Mouse (Mus musculus): ENCODE results near the gene Rora.

Gene Rora

GRCm38 (mm10) chr9:69146937-69147336 lies 493.4 kb downstream of the Rora start:
- no peak for DNase-seq (ENCODE audit: low spot score)

GRCm38 (mm10) chr9:69150224-69150623 lies 496.6 kb downstream of the Rora start:
- peak; percentile 14 for DNase-seq (ENCODE audit: low spot score)

- DNase-seq (ENCODE audit: low spot score): no peak
Measured at GRCm38 (mm10) chr9:69154684-69155083, 501.1 kb downstream of the Rora start.

- DNase-seq (ENCODE audit: low spot score): no peak
Measured at GRCm38 (mm10) chr9:69155836-69156595, 502.4 kb downstream of the Rora start.

GRCm38 (mm10) chr9:69160818-69161217 lies 507.2 kb downstream of the Rora start:
- DNase-seq (ENCODE audit: low spot score): no peak

GRCm38 (mm10) chr9:69164653-69165052 lies 511.1 kb downstream of the Rora start:
- peak; percentile 18 for DNase-seq (ENCODE audit: low spot score)

GRCm38 (mm10) chr9:69165096-69165836 lies 511.7 kb downstream of the Rora start:
- DNase-seq (ENCODE audit: low spot score): no peak

GRCm38 (mm10) chr9:69174061-69174460 lies 520.5 kb downstream of the Rora start:
- no peak for DNase-seq (ENCODE audit: low spot score)

GRCm38 (mm10) chr9:69174527-69175116 lies 521.0 kb downstream of the Rora start:
- DNase-seq (ENCODE audit: low spot score): no peak

GRCm38 (mm10) chr9:69176988-69177387 lies 523.4 kb downstream of the Rora start:
- DNase-seq (ENCODE audit: low spot score): no peak

GRCm38 (mm10) chr9:69179224-69179623 lies 525.6 kb downstream of the Rora start:
- no peak for DNase-seq (ENCODE audit: low spot score)

- DNase-seq (ENCODE audit: low spot score): no peak
Measured at GRCm38 (mm10) chr9:69180961-69181360, 527.4 kb downstream of the Rora start.

- no peak for DNase-seq (ENCODE audit: low spot score)
Measured at GRCm38 (mm10) chr9:69181411-69181810, 527.8 kb downstream of the Rora start.

- DNase-seq (ENCODE audit: low spot score): peak; percentile 53
Measured at GRCm38 (mm10) chr9:69183888-69184287, 530.3 kb downstream of the Rora start.

- peak; percentile 58 for DNase-seq (ENCODE audit: low spot score)
Measured at GRCm38 (mm10) chr9:69190726-69191125, 537.1 kb downstream of the Rora start.

GRCm38 (mm10) chr9:69192446-69192845 lies 538.9 kb downstream of the Rora start:
- DNase-seq (ENCODE audit: low spot score): no peak

GRCm38 (mm10) chr9:69194638-69195605 lies 541.3 kb downstream of the Rora start:
- DNase-seq (ENCODE audit: low spot score): no peak

GRCm38 (mm10) chr9:69213796-69214195 lies 560.2 kb downstream of the Rora start:
- no peak for DNase-seq (ENCODE audit: low spot score)

- DNase-seq (ENCODE audit: low spot score): no peak
Measured at GRCm38 (mm10) chr9:69224841-69225240, 571.3 kb downstream of the Rora start.

- no peak for DNase-seq (ENCODE audit: low spot score)
Measured at GRCm38 (mm10) chr9:69226424-69226823, 572.8 kb downstream of the Rora start.

- no peak for DNase-seq (ENCODE audit: low spot score)
Measured at GRCm38 (mm10) chr9:69227806-69228205, 574.2 kb downstream of the Rora start.

GRCm38 (mm10) chr9:69229935-69230334 lies 576.3 kb downstream of the Rora start:
- no peak for DNase-seq (ENCODE audit: low spot score)
